Mouse (Mus musculus) bone marrow, adult 2 months (tissue): Measurements from ENCODE around the gene Cox6a1.
"Not testable (repeated sequence)": the region's sequence is repeated elsewhere in the genome, so short reads cannot be mapped to it uniquely, and the experiment has no call there.

Source experiments
- CTCF ChIP-seq: fragments of 200-500 bp; IDR thresholded peaks from 2 replicates; pipeline ENCODE4 v1.5.1; 2011; ENCODE audit warnings: low read length, control low read depth; ENCODE audit not compliant: control insufficient read depth, insufficient read depth
- POLR2A ChIP-seq: fragments of 200-500 bp; IDR thresholded peaks from 2 replicates; pipeline ENCODE4 v1.6.1; 2011; ENCODE audit warnings: low read depth, mild to moderate bottlenecking, control low read depth, low read length, borderline replicate concordance; ENCODE audit not compliant: control insufficient read depth

DNA sequence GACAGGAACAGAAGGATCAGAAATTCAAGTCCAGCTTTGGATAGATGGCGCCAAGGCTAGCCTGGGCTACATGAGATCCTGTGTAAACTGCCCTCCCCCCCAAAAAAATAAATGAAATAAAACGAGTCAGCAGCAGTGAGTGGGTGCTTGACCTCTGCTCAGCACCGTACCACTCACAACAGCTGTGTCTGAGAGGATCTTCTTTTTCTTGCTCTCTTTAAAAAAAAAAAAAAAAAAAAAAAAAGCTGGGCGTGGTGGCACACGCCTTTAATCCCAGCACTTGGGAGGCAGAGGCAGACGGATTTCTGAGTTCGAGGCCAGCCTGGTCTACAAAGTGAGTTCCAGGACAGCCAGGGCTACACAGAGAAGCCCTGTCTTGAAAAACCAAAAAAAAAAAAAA, 46.6 kb downstream of the Cox6a1 start:
- TF ChIP-seq POLR2A, CTCF: not testable (repeated sequence)
